26 mouse cellular contexts compared by ENCODE assay signal in the genomic region with DNA sequence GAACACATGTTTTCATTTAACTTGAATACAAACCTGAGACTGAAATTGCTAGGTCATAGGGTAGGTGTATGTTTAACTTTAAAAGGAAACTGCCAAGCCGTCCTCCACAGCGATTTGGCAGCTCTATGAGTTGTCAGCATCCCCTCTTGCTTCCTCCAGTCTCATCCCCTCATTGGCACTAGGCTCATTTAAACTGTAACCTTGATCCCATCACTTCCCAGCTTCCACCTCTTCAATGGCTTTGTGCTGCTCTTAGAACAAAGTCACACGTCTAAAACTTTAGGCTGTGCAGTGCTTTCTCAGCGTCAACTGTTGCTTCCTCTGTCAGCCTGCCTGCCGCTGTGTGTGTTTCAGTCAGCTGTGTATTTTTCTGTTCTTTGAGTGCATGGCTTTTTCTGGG. TPM values are rescaled to one million over a fixed set of nuclear protein-coding genes. Genes with fewer than 3 reads are reported as not detected.
DNase-seq lines count a peak whose midpoint lies in the region; ATAC-seq and TF ChIP-seq lines count a peak whose summit lies in the region.
"Had no signal": no experiment of that assay in that cellular context is flagged by ENCODE, and none has a peak within 500 bp of the region (broad histone marks: within the 10 kb centered on the region; RNA-seq: fewer than 3 reads in every experiment).

No protein-coding gene starts in this region.

- TF ChIP-seq CTCF in kidney, adult 2 months (conservative IDR thresholded peaks at IDR 0.05; ENCODE audit: insufficient read depth, insufficient read length, low read depth, low read length): no peak

- no peaks in the 10 kb centered on the region for H3K9me3 ChIP-seq in embryonic facial prominence, embryonic 10.5 days
- H3K9me3 ChIP-seq in embryonic facial prominence, embryonic 11.5 days (replicated peaks; ENCODE audit: control insufficient read depth, low read length): no peaks in the 10 kb centered on the region
- no peaks in the 10 kb centered on the region for H3K9me3 ChIP-seq in kidney, embryonic 16.5 days (ENCODE audit: low read length)
- H3K9me3 ChIP-seq: embryonic facial prominence, embryonic 12.5 days; hindbrain, embryonic 13.5 days; limb, embryonic 12.5 days; liver, embryonic 13.5 days; midbrain, embryonic 10.5 days; neural tube, embryonic 13.5 days had no signal

- no peaks in the 10 kb centered on the region for H3K36me3 ChIP-seq in kidney, adult 2 months (ENCODE audit: control insufficient read depth, insufficient read depth, low read length)
- no peaks in the 10 kb centered on the region for H3K36me3 ChIP-seq in embryonic facial prominence, embryonic 10.5 days (replicated peaks)
- H3K36me3 ChIP-seq in embryonic facial prominence, embryonic 11.5 days (replicated peaks; ENCODE audit: control insufficient read depth, insufficient read depth, low read depth, low read length): no peaks in the 10 kb centered on the region
- H3K36me3 ChIP-seq in kidney, embryonic 16.5 days (ENCODE audit: insufficient read depth, low read length): no peaks in the 10 kb centered on the region
- H3K36me3 ChIP-seq: embryonic facial prominence, embryonic 12.5 days; hindbrain, embryonic 13.5 days; limb, embryonic 12.5 days; liver, embryonic 13.5 days; midbrain, embryonic 10.5 days; neural tube, embryonic 13.5 days had no signal

- no peak for ATAC-seq in embryonic facial prominence, embryonic 11.5 days (replicated peaks; ENCODE audit: insufficient number of reproducible peaks, low FRiP score, low TSS enrichment, low read depth)
- no peak for ATAC-seq in kidney, embryonic 16.5 days (ENCODE audit: low FRiP score, low TSS enrichment)
- ATAC-seq: forebrain, embryonic 14.5 days; intestine, embryonic 16.5 days had no signal

- peak overlapping the region; percentile 43 for H3K4me3 ChIP-seq in kidney, adult 2 months (ENCODE audit: insufficient read depth, low read depth, low read length)
- 0 out of 2 replicates have a peak overlapping the region, but pooled peaks have one; percentile 13 for H3K4me3 ChIP-seq in embryonic facial prominence, embryonic 10.5 days
- H3K4me3 ChIP-seq in embryonic facial prominence, embryonic 11.5 days (ENCODE audit: low read depth, low read length): no peak overlapping the region
- H3K4me3 ChIP-seq in kidney, embryonic 16.5 days (ENCODE audit: low read length): no peak overlapping the region
- H3K4me3 ChIP-seq: embryonic facial prominence, embryonic 12.5 days; hindbrain, embryonic 13.5 days; limb, embryonic 12.5 days; liver, embryonic 13.5 days; midbrain, embryonic 10.5 days; neural tube, embryonic 13.5 days had no signal

- peak; percentile 79 for DNase-seq in kidney, adult 2 months
- DNase-seq in kidney, postnatal 4 days: no peak
- DNase-seq in embryonic facial prominence, embryonic 10.5 days (ENCODE audit: low spot score): peak; percentile 40
- DNase-seq in embryonic facial prominence, embryonic 11.5 days (ENCODE audit: low spot score): peak; percentile 46
- no peak for DNase-seq in ovary, adult 18-20 months (ENCODE audit: low spot score)
- DNase-seq in thymus, postnatal 4 days: no peak
- DNase-seq: adrenal gland, adult 2 months; adrenal gland, postnatal 36 days; B cell, adult 2 months; cerebellum, adult 18-20 months; cerebellum, postnatal 10 days; gastrocnemius, postnatal 14 days; heart, postnatal 36 days; liver, embryonic 13.5 days; lung, adult 2 months; lung, postnatal 14 days; right cerebral cortex, postnatal 14 days had no signal

- H3K27ac ChIP-seq in kidney, adult 2 months (ENCODE audit: insufficient read depth, low read depth, low read length): peak overlapping the region; percentile 61
- H3K27ac ChIP-seq in embryonic facial prominence, embryonic 10.5 days (replicated peaks): peak overlapping the region; percentile 65
- no peak overlapping the region for H3K27ac ChIP-seq in embryonic facial prominence, embryonic 11.5 days (replicated peaks; ENCODE audit: low read depth, low read length)
- peak overlapping the region; percentile 28; the same call in 1 of the 2 replicates for H3K27ac ChIP-seq in kidney, embryonic 16.5 days (ENCODE audit: low read length)
- H3K27ac ChIP-seq: embryonic facial prominence, embryonic 12.5 days; hindbrain, embryonic 13.5 days; limb, embryonic 12.5 days; liver, embryonic 13.5 days; midbrain, embryonic 10.5 days; neural tube, embryonic 13.5 days had no signal

- H3K9ac ChIP-seq in embryonic facial prominence, embryonic 11.5 days (replicated peaks; ENCODE audit: low read length): no peak overlapping the region
- H3K9ac ChIP-seq in kidney, embryonic 16.5 days (replicated peaks; ENCODE audit: low read length): no peak overlapping the region
- H3K9ac ChIP-seq: embryonic facial prominence, embryonic 12.5 days; hindbrain, embryonic 13.5 days; limb, embryonic 12.5 days; liver, embryonic 13.5 days; neural tube, embryonic 13.5 days had no signal

- no peaks in the 10 kb centered on the region for H3K27me3 ChIP-seq in kidney, adult 2 months (replicated peaks; ENCODE audit: control insufficient read depth, insufficient read depth, low read length)
- no peaks in the 10 kb centered on the region for H3K27me3 ChIP-seq in embryonic facial prominence, embryonic 10.5 days (replicated peaks; ENCODE audit: low read depth, poor library complexity, severe bottlenecking)
- H3K27me3 ChIP-seq in embryonic facial prominence, embryonic 11.5 days (ENCODE audit: control insufficient read depth, insufficient read depth, low read length): no peaks in the 10 kb centered on the region
- H3K27me3 ChIP-seq in kidney, embryonic 16.5 days (ENCODE audit: insufficient read depth, low read length): no peaks in the 10 kb centered on the region
- H3K27me3 ChIP-seq: embryonic facial prominence, embryonic 12.5 days; hindbrain, embryonic 13.5 days; limb, embryonic 12.5 days; liver, embryonic 13.5 days; neural tube, embryonic 13.5 days had no signal

- H3K4me2 ChIP-seq in embryonic facial prominence, embryonic 11.5 days (ENCODE audit: low read depth, low read length): no peak overlapping the region
- H3K4me2 ChIP-seq in kidney, embryonic 16.5 days (replicated peaks; ENCODE audit: low read depth, low read length): no peak overlapping the region
- H3K4me2 ChIP-seq: embryonic facial prominence, embryonic 12.5 days; heart, embryonic 11.5 days; hindbrain, embryonic 13.5 days; limb, embryonic 12.5 days; liver, embryonic 13.5 days; neural tube, embryonic 13.5 days had no signal

- H3K4me1 ChIP-seq in kidney, adult 2 months (ENCODE audit: control insufficient read depth, insufficient read depth, low read length): peaks cover 23% of the 10 kb centered on the region
- peaks cover 48% of the 10 kb centered on the region for H3K4me1 ChIP-seq in embryonic facial prominence, embryonic 10.5 days
- peaks cover 6% of the 10 kb centered on the region; the same call in 1 of the 2 replicates for H3K4me1 ChIP-seq in embryonic facial prominence, embryonic 11.5 days (ENCODE audit: control insufficient read depth, insufficient read depth, low read length)
- H3K4me1 ChIP-seq in kidney, embryonic 16.5 days (ENCODE audit: insufficient read depth, low read length): peaks cover 46% of the 10 kb centered on the region
- H3K4me1 ChIP-seq: midbrain, embryonic 10.5 days; neural tube, embryonic 13.5 days had no signal

- TF ChIP-seq POLR2A in kidney, adult 2 months (IDR thresholded peaks at IDR 0.05; ENCODE audit: low read depth, low read length): no peak

- WGBS in kidney, adult 2 months: 16% methylated on average over 5 of the region's 5 CpGs
- 28% methylated on average over 5 of the region's 5 CpGs for WGBS in embryonic facial prominence, embryonic 10.5 days
- 19% methylated on average over 5 of the region's 5 CpGs for WGBS in embryonic facial prominence, embryonic 11.5 days
- WGBS in kidney, embryonic 16.5 days: 44% methylated on average over 5 of the region's 5 CpGs

RNA-seq across cellular contexts. Expression of a gene that starts 22.9 kb away (rescaled TPM):
- polyA plus RNA-seq in kidney, adult 2 months (2012; rRNA removed): 28.7 and 31.2 TPM in 2 replicates
- polyA plus RNA-seq in embryonic facial prominence, embryonic 10.5 days (2016; fragmentation: Nextera tagmentation; extraction: Ambion mirVana): 10.2 and 11.5 TPM in 2 replicates
- polyA plus RNA-seq in embryonic facial prominence, embryonic 11.5 days (2014; fragmentation: Nextera tagmentation; extraction: Ambion mirVana): 12.4 and 15.6 TPM in 2 replicates
- polyA plus RNA-seq in kidney, embryonic 16.5 days (2015; fragmentation: Nextera tagmentation; extraction: Ambion mirVana): 28.1 and 31.0 TPM in 2 replicates

RNA-seq across cellular contexts. Expression of a gene that starts 23.1 kb away (rescaled TPM):
- 53.6 and 100 TPM in 2 replicates for polyA plus RNA-seq in kidney, adult 2 months (2012; rRNA removed)
- polyA plus RNA-seq in embryonic facial prominence, embryonic 10.5 days (2016; fragmentation: Nextera tagmentation; extraction: Ambion mirVana): 15.8 and 18.0 TPM in 2 replicates
- 17.9 and 18.5 TPM in 2 replicates for polyA plus RNA-seq in embryonic facial prominence, embryonic 11.5 days (2014; fragmentation: Nextera tagmentation; extraction: Ambion mirVana)
- polyA plus RNA-seq in kidney, embryonic 16.5 days (2015; fragmentation: Nextera tagmentation; extraction: Ambion mirVana): 37.6 and 39.9 TPM in 2 replicates

Comparison
In these comparisons a context has a peak if more than half of its experiments do, and no peak if none do; other contexts are left out.
1. DNase-seq: peak in kidney, adult 2 months (single experiment), embryonic facial prominence, embryonic 10.5 days (single experiment) and embryonic facial prominence, embryonic 11.5 days (single experiment); none in kidney, postnatal 4 days (0 of 2), ovary, adult 18-20 months (single experiment) and thymus, postnatal 4 days (single experiment).
2. H3K4me3 ChIP-seq: peak in kidney, adult 2 months (single experiment) and embryonic facial prominence, embryonic 10.5 days (single experiment); none in embryonic facial prominence, embryonic 11.5 days (single experiment) and kidney, embryonic 16.5 days (single experiment).